Mouse (Mus musculus) bone marrow, adult 2 months (tissue): ENCODE results near the gene Fam219a.

Experiments
- CTCF ChIP-seq: fragments of 200-500 bp; IDR thresholded peaks from 2 replicates; pipeline ENCODE4 v1.5.1; 2011; ENCODE audit warnings: low read length, control low read depth; ENCODE audit not compliant: control insufficient read depth, insufficient read depth
- POLR2A ChIP-seq: fragments of 200-500 bp; IDR thresholded peaks from 2 replicates; pipeline ENCODE4 v1.6.1; 2011; ENCODE audit warnings: low read depth, mild to moderate bottlenecking, control low read depth, low read length, borderline replicate concordance; ENCODE audit not compliant: control insufficient read depth

DNA sequence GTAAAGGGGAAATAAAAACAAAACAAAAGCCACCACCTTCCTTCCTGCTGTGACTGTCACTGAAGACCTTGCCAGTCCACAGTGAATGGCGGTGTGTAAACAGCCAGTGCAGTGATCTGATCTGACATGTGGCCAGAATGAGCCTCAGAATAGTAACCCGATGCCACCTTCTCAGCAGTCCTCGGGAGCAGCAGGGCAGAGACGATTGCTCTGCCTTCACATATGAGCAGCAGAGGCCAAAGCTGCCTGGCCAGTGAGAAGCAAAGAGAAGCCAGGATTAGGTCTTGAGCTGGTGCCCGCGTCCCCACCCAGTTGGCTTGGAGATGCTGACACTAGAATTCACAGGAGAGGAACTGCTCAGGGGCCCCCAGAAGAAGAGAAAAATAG, 41.2 kb upstream of the Fam219a start:
- TF ChIP-seq POLR2A (no peak), CTCF (no peak)
